Mouse (Mus musculus) thymus, adult 2 months (tissue): ENCODE measurements around the gene Ints5.

Experiments
- CTCF ChIP-seq: fragments of 200-500 bp; IDR thresholded peaks from 2 replicates; pipeline ENCODE4 v1.5.1; 2012; ENCODE audit warnings: mild to moderate bottlenecking, control low read depth, low read length, moderate library complexity, borderline replicate concordance; ENCODE audit not compliant: control insufficient read depth, poor library complexity, insufficient read depth; ENCODE audit errors: extremely low read depth
- POLR2A ChIP-seq: fragments of 200-500 bp; IDR thresholded peaks from 2 replicates; pipeline ENCODE4 v1.6.1; 2012; ENCODE audit warnings: mild to moderate bottlenecking, low read length, control low read depth, moderate library complexity; ENCODE audit not compliant: control insufficient read depth, poor library complexity, insufficient read depth; ENCODE audit errors: extremely low read depth

DNA sequence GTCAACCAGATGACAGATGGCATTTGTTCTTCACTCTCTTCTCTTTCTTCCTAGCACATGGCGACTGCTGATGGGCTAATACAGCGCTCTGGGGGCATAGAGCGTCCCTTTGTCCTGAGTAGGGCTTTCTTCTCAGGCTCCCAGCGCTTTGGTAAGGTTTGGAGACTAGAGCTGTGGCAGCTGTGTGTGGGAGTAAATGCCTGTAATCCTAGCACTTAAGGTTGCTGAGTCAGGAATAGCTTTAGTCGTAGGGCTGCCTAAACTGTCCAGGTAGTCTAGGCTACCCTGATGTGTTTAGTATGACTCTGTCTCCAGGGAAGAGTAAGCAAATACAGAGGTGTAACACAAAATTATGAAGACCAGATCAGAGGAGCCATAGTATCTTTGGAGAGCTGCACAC, 19.0 kb downstream of the Ints5 start:
- no peak for TF ChIP-seq CTCF
- TF ChIP-seq POLR2A = no peak
